Mouse (Mus musculus): ENCODE measurements around the gene Cd63. TPM values are rescaled to one million over a fixed set of nuclear protein-coding genes. Genes with fewer than 3 reads are reported as not detected.

The Cd63 gene
- polyA plus RNA-seq, 1 experiment from 2014 or later: 674 TPM

GRCm38 (mm10) chr10:128908778-128909448, 8.1 kb downstream of the Cd63 start:
- Histone ChIP-seq H3K9ac (peak overlapping the region; percentile 98), H3K9me3 (no peaks in the 10 kb centered on the region), H3K4me1 (peaks cover 33% of the 10 kb centered on the region), H3K4me2 (peak overlapping the region; percentile 76), H3K4me3 (peak overlapping the region; percentile 86), H3K27ac (peak overlapping the region; percentile 94), H3K27me3 (no peaks in the 10 kb centered on the region), H3K36me3 (peaks cover 27% of the 10 kb centered on the region)
- 56% methylated on average over 13 of the region's 13 CpGs for WGBS
- ATAC-seq (ENCODE audit: insufficient number of reproducible peaks, insufficient read depth, low FRiP score, low TSS enrichment, low read depth): no peak

GRCm38 (mm10) chr10:128909567-128910028, 8.8 kb downstream of the Cd63 start:
- ATAC-seq (ENCODE audit: insufficient number of reproducible peaks, insufficient read depth, low FRiP score, low TSS enrichment, low read depth): peak; percentile 78
- Histone ChIP-seq H3K4me1 (peaks cover 33% of the 10 kb centered on the region), H3K4me2 (peak overlapping the region; percentile 76), H3K36me3 (peaks cover 34% of the 10 kb centered on the region), H3K27ac (peak overlapping the region; percentile 94), H3K9ac (peak overlapping the region; percentile 98), H3K27me3 (no peaks in the 10 kb centered on the region), H3K4me3 (peak overlapping the region; percentile 86), H3K9me3 (no peaks in the 10 kb centered on the region)
- under 1% methylated on average over 40 of the region's 41 CpGs for WGBS

- H3K36me3 ChIP-seq: peaks cover 40% of the 10 kb centered on the region
- peak overlapping the region; percentile 76 for H3K4me2 ChIP-seq
- H3K27ac ChIP-seq: peak overlapping the region; percentile 94
- H3K4me1 ChIP-seq: peaks cover 33% of the 10 kb centered on the region
- H3K27me3 ChIP-seq: no peaks in the 10 kb centered on the region
- under 1% methylated on average over 60 of the region's 66 CpGs for WGBS
- peak overlapping the region; percentile 86 for H3K4me3 ChIP-seq
- H3K9me3 ChIP-seq: no peaks in the 10 kb centered on the region
- no peak for ATAC-seq (ENCODE audit: insufficient number of reproducible peaks, insufficient read depth, low FRiP score, low TSS enrichment, low read depth)
- peak overlapping the region; percentile 98 for H3K9ac ChIP-seq
Observed at GRCm38 (mm10) chr10:128910066-128910841, 9.5 kb downstream of the Cd63 start.

GRCm38 (mm10) chr10:128911430-128911829, 10.6 kb downstream of the Cd63 start:
- H3K4me1 ChIP-seq: peaks cover 33% of the 10 kb centered on the region
- WGBS: 89% methylated on average over 6 of the region's 6 CpGs
- peak overlapping the region; percentile 76 for H3K4me2 ChIP-seq
- peak overlapping the region; percentile 86 for H3K4me3 ChIP-seq
- peak overlapping the region; percentile 98; the same call in 1 of the 2 replicates for H3K9ac ChIP-seq
- H3K27ac ChIP-seq: 0 out of 2 replicates have a peak overlapping the region, but pooled peaks have one; percentile 94
- no peaks in the 10 kb centered on the region for H3K27me3 ChIP-seq
- no peak for ATAC-seq (ENCODE audit: insufficient number of reproducible peaks, insufficient read depth, low FRiP score, low TSS enrichment, low read depth)
- H3K9me3 ChIP-seq: no peaks in the 10 kb centered on the region
- H3K36me3 ChIP-seq: peaks cover 50% of the 10 kb centered on the region

- H3K9me3 ChIP-seq: no peaks in the 10 kb centered on the region
- 70% methylated on average over 4 of the region's 4 CpGs for WGBS
- H3K9ac ChIP-seq: peak overlapping the region; percentile 51; the same call in 1 of the 2 replicates
- peak overlapping the region; percentile 76 for H3K4me2 ChIP-seq
- H3K27me3 ChIP-seq: no peaks in the 10 kb centered on the region
- no peak for ATAC-seq (ENCODE audit: insufficient number of reproducible peaks, insufficient read depth, low FRiP score, low TSS enrichment, low read depth)
- peaks cover 33% of the 10 kb centered on the region for H3K4me1 ChIP-seq
- no peak overlapping the region for H3K27ac ChIP-seq
- no peak overlapping the region for H3K4me3 ChIP-seq
- peaks cover 58% of the 10 kb centered on the region for H3K36me3 ChIP-seq
Observed at GRCm38 (mm10) chr10:128912268-128912667, 11.5 kb downstream of the Cd63 start.

- peak overlapping the region; percentile 65 for H3K27ac ChIP-seq
- 86% methylated on average over 4 of the region's 4 CpGs for WGBS
- H3K36me3 ChIP-seq: peaks cover 63% of the 10 kb centered on the region
Observed at GRCm38 (mm10) chr10:128912791-128913190, 12.0 kb downstream of the Cd63 start.

GRCm38 (mm10) chr10:128913219-128913618, 12.4 kb downstream of the Cd63 start:
- ATAC-seq (ENCODE audit: insufficient number of reproducible peaks, insufficient read depth, low FRiP score, low TSS enrichment, low read depth): no peak
- Histone ChIP-seq H3K9me3 (no peaks in the 10 kb centered on the region), H3K4me1 (peaks cover 33% of the 10 kb centered on the region), H3K4me3 (no peak overlapping the region), H3K4me2 (no peak overlapping the region), H3K27ac (peak overlapping the region; percentile 65), H3K9ac (no peak overlapping the region), H3K27me3 (no peaks in the 10 kb centered on the region), H3K36me3 (peaks cover 67% of the 10 kb centered on the region)
- 6% methylated on average over 5 of the region's 5 CpGs for WGBS

More at GRCm38 (mm10) chr10:128912791-128913190, 12.0 kb downstream of the Cd63 start:
- H3K4me1 ChIP-seq: peaks cover 33% of the 10 kb centered on the region
- H3K4me2 ChIP-seq: no peak overlapping the region
- no peak overlapping the region for H3K4me3 ChIP-seq
- ATAC-seq (ENCODE audit: insufficient number of reproducible peaks, insufficient read depth, low FRiP score, low TSS enrichment, low read depth): no peak
- no peaks in the 10 kb centered on the region for H3K27me3 ChIP-seq
- H3K9ac ChIP-seq: no peak overlapping the region
- no peaks in the 10 kb centered on the region for H3K9me3 ChIP-seq

- H3K9ac ChIP-seq: peak overlapping the region; percentile 6; the same call in 1 of the 2 replicates
- H3K27ac ChIP-seq: no peak overlapping the region
- no peak overlapping the region for H3K4me3 ChIP-seq
- WGBS: 90% methylated on average over 12 of the region's 12 CpGs
- no peak overlapping the region for H3K4me2 ChIP-seq
- no peak for ATAC-seq (ENCODE audit: insufficient number of reproducible peaks, insufficient read depth, low FRiP score, low TSS enrichment, low read depth)
- no peaks in the 10 kb centered on the region for H3K9me3 ChIP-seq
- peaks cover 72% of the 10 kb centered on the region for H3K36me3 ChIP-seq
- no peaks in the 10 kb centered on the region for H3K27me3 ChIP-seq
- H3K4me1 ChIP-seq: peaks cover 33% of the 10 kb centered on the region
Observed at GRCm38 (mm10) chr10:128913696-128914095, 12.9 kb downstream of the Cd63 start.

GRCm38 (mm10) chr10:128915550-128915949, 14.8 kb downstream of the Cd63 start:
- Histone ChIP-seq H3K4me3 (no peak overlapping the region), H3K36me3 (peaks cover 72% of the 10 kb centered on the region), H3K9ac (no peak overlapping the region), H3K27me3 (no peaks in the 10 kb centered on the region), H3K4me1 (peaks cover 36% of the 10 kb centered on the region), H3K4me2 (no peak overlapping the region), H3K27ac (no peak overlapping the region), H3K9me3 (no peaks in the 10 kb centered on the region)
- WGBS: 90% methylated on average over 2 of the region's 2 CpGs
- no peak for ATAC-seq (ENCODE audit: insufficient number of reproducible peaks, insufficient read depth, low FRiP score, low TSS enrichment, low read depth)

GRCm38 (mm10) chr10:128916665-128917064, 15.9 kb downstream of the Cd63 start:
- Histone ChIP-seq H3K9ac (no peak overlapping the region), H3K27me3 (no peaks in the 10 kb centered on the region), H3K4me3 (no peak overlapping the region), H3K27ac (no peak overlapping the region), H3K9me3 (no peaks in the 10 kb centered on the region), H3K4me1 (peaks cover 36% of the 10 kb centered on the region), H3K4me2 (no peak overlapping the region), H3K36me3 (peaks cover 67% of the 10 kb centered on the region)
- WGBS: 84% methylated on average over 3 of the region's 3 CpGs
- no peak for ATAC-seq (ENCODE audit: insufficient number of reproducible peaks, insufficient read depth, low FRiP score, low TSS enrichment, low read depth)

GRCm38 (mm10) chr10:128917400-128917799, 16.6 kb downstream of the Cd63 start:
- Histone ChIP-seq H3K4me2 (no peak overlapping the region), H3K4me1 (peaks cover 36% of the 10 kb centered on the region), H3K9ac (no peak overlapping the region), H3K4me3 (no peak overlapping the region), H3K27ac (no peak overlapping the region), H3K27me3 (no peaks in the 10 kb centered on the region), H3K36me3 (peaks cover 59% of the 10 kb centered on the region), H3K9me3 (no peaks in the 10 kb centered on the region)
- no peak for ATAC-seq (ENCODE audit: insufficient number of reproducible peaks, insufficient read depth, low FRiP score, low TSS enrichment, low read depth)
- 92% methylated on average over 6 of the region's 6 CpGs for WGBS
